Mouse (Mus musculus): ENCODE measurements around the gene Retreg1.

Retreg1 gene

GRCm38 (mm10) chr15:25828464-25828863, 14.5 kb upstream of the Retreg1 start:
- no peak for DNase-seq (ENCODE audit: extremely low spot score, low read depth, low spot score)

- no peak for DNase-seq (ENCODE audit: extremely low spot score, low read depth, low spot score)
Measured at GRCm38 (mm10) chr15:25830426-25830825, 12.6 kb upstream of the Retreg1 start.

GRCm38 (mm10) chr15:25834282-25834681, 8.7 kb upstream of the Retreg1 start:
- no peak for DNase-seq (ENCODE audit: extremely low spot score, low read depth, low spot score)

DNA sequence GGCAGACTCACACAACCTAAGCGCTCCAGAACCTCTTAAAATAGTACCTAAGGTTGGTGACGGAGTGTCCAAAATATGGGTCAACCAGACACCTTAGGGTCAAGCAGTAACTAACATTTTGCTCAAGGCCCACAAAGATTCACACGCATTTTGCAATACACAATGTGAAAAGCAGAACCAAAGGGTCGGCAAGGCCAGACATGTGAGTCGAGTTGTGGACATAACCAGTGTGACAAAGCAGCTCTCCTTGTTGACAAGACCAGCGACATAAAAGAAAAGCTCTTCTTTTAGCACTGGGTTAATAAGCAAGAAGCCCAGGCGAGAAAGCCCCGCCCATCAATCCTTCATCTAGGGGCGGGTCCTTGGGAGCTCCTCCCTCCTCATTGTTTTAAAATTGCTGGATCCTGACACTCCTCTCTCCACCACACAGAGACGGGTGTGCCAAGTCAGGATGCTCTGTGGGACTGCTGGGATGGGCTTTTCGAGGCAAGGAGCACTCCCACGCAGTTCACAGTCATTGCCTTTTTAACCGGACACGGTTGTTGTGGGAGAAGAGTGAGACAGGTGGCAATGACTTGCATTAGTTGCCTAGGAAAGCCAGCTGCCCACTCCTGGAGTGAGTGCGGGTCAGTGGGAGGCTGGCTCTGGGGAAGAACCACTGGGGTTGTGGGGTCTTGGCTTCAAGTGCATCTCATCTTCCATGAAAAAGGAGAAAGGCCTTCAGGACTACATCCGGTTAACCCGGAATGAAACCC, 7.9 kb upstream of the Retreg1 start:
- DNase-seq (ENCODE audit: extremely low spot score, low read depth, low spot score), result no peak

DNA sequence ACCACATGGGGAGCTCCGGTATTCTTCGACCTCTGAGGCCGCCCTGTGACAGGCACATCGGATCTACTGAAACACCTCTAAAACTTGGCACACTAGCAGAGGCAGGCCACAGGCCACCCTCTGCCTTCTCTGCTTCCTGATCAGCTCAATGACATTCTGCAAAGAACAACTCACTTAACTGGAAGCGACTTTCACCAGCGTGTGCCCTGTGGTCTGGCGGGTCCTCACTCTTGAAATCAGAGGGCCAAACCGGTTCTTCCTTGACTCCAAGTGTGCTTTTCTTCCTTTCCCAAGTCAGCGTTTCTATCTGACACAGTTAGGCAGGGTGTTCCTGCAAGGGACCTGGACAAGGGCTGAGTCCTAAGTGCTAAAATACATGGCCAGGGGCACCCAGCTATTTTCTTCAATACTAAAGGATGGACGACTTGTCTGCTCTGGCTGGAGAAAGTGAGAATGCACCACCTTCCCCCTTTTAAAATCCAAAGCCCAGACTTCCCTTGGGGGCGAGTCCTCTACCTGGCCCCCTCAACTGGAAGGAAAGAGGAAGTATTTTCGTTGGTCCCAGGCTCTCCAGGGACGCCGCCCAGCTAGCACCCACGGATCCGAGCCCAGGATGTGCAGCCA, 406 bp upstream of the Retreg1 start:
- no peak for DNase-seq (ENCODE audit: extremely low spot score, low read depth, low spot score)

- no peak for DNase-seq (ENCODE audit: extremely low spot score, low read depth, low spot score)
Measured at GRCm38 (mm10) chr15:25844013-25844570, 1.1 kb downstream of the Retreg1 start.

DNA sequence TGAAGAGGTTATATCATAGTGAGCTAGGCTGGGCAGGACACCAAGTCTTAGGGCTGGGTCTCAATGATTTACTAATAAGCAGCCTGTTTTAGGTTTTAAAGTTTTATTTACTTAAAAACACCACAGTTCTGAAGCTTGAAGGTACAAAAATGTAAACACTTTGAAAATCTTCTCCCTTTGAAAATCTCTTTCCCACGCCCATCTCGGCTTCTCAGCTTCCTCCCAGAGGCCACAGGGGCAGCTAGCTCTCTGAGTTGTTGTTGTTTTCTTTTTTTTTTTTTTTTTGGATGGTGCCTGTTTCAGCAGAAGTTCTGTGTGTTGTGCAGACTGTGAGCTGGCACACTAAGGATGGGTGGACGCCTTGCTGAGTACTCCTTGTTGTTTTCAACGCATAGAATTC, 1.8 kb downstream of the Retreg1 start:
- DNase-seq (ENCODE audit: extremely low spot score, low read depth, low spot score), result no peak

GRCm38 (mm10) chr15:25847576-25848168, 4.7 kb downstream of the Retreg1 start:
- no peak for DNase-seq (ENCODE audit: extremely low spot score, low read depth, low spot score)

DNA sequence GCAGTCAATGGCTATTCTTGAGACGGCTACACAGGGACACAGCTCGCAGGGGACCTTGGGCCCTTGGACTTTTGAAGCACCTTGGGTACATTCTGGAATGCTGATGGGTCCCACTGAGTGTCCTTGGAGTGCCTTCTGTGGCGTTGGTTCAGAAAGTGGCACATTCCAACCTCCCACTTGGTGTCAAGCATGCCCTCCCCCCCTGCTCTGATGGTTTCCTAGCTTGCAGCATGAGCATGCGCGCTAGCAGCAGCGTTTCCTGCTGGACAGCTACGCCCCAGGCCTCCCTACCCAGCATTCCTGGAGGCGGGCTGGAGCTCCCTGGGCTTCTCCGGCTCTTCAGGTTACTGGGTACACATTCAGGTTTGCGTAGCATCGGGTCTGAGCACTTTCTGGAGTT, 7.6 kb downstream of the Retreg1 start:
- DNase-seq (ENCODE audit: extremely low spot score, low read depth, low spot score), result no peak

GRCm38 (mm10) chr15:25854270-25854904, 11.4 kb downstream of the Retreg1 start:
- DNase-seq (ENCODE audit: extremely low spot score, low read depth, low spot score), result no peak

- no peak for DNase-seq (ENCODE audit: extremely low spot score, low read depth, low spot score)
Measured at GRCm38 (mm10) chr15:25858611-25859058, 15.7 kb downstream of the Retreg1 start.

DNA sequence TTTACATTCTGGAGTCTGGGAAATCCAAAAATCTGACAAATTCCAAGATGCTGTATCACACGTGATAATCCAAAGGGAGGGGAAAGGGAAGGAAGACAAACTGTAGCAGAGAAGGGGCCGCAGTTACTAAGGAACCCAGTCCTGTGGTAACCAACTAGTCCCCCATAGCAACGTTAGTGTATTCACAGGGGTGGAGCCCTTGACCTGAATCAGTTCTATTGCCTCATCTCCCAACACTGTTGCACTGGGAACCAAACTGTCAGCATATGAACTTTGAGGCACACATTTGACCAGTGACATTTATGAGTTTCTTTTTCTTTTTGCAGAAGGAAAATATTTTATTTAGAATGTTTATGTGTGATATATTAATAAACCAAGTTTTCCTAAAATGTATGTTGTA, 16.5 kb downstream of the Retreg1 start:
- DNase-seq (ENCODE audit: extremely low spot score, low read depth, low spot score), result no peak

GRCm38 (mm10) chr15:25861900-25862299, 18.9 kb downstream of the Retreg1 start:
- DNase-seq (ENCODE audit: extremely low spot score, low read depth, low spot score), result no peak

DNA sequence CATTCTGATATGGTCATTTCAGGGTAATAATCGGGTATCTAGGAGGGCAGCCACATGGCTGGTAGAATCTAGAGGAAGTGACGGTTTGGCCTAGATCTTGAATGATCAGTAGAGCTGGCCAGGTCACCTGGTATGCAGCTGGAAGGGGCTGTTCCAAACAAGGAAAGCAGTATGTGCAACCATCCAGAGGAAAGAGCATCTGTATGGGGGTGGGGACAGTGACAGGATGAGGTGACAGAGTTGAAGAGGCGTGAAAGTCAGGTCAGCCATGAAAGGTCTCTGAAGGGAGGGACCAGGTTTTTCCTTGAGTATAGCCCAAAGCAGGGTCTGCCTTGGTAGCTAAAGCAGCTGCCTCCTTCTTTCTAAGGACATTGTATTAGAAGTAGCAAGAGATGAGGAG, 22.6 kb downstream of the Retreg1 start:
- no peak for DNase-seq (ENCODE audit: extremely low spot score, low read depth, low spot score)

DNA sequence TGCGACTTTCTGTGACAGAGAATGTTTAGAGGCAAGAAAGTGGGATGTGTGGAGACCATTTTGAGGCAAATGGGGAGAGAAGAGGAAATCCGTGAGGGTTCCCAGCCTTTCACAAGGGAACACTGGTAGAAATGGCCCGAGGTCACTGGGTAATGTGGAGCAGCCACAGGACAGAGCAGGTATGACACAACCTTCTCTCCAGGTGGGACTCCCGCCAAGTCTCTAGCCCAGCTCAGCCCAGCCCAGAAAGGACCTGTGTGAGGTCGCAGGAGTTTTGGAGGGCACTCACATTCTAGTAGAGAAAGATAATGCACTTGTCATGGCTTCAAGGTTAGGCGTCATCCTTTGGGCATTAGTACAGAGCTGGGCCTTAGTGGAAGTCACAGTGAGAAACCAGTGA, 23.1 kb downstream of the Retreg1 start:
- no peak for DNase-seq (ENCODE audit: extremely low spot score, low read depth, low spot score)

- DNase-seq (ENCODE audit: extremely low spot score, low read depth, low spot score), result no peak
Measured at GRCm38 (mm10) chr15:25869129-25869528, 26.1 kb downstream of the Retreg1 start.

DNA sequence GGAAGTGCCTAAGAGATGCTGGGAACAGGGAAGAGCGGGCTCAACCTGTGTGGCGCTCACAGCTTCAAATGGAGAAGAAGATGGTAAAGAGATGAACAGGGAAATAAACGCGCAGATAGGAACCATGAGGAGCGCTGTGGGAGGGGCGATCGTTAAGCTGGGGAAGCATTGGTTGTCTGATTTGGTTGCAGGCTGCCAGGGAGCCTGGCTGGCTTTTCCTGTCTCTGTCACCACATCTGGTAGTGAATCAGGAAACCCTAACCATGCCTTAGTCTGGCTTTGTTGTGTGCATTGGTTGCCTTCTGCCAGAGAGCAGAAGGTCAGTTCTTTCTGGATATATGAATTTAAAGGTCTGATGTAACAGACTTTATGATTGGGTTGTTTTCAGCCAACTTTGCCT, 28.5 kb downstream of the Retreg1 start:
- no peak for DNase-seq (ENCODE audit: extremely low spot score, low read depth, low spot score)

GRCm38 (mm10) chr15:25872118-25872517, 29.1 kb downstream of the Retreg1 start:
- DNase-seq (ENCODE audit: extremely low spot score, low read depth, low spot score), result no peak

GRCm38 (mm10) chr15:25872657-25873056, 29.7 kb downstream of the Retreg1 start:
- no peak for DNase-seq (ENCODE audit: extremely low spot score, low read depth, low spot score)

DNA sequence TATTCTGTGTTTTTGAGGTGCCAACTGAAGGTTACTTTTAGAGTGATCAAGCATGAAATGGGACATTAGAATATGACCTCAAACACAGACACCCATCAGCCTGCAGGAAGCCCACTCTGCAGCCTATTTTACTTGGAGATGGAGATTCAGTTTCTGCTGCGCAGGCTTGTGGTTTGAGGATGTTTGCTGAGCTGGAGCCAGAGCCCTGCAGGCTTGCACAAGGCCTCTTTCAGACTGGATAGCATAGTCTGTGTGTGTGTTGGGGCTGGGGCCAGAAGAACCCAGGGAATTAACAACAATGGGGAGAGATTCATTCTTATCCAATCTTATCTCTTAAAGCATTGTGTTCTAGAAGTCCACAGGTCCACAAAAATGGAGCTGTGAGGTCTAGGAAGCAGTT, 30.6 kb downstream of the Retreg1 start:
- DNase-seq (ENCODE audit: extremely low spot score, low read depth, low spot score), result no peak

DNA sequence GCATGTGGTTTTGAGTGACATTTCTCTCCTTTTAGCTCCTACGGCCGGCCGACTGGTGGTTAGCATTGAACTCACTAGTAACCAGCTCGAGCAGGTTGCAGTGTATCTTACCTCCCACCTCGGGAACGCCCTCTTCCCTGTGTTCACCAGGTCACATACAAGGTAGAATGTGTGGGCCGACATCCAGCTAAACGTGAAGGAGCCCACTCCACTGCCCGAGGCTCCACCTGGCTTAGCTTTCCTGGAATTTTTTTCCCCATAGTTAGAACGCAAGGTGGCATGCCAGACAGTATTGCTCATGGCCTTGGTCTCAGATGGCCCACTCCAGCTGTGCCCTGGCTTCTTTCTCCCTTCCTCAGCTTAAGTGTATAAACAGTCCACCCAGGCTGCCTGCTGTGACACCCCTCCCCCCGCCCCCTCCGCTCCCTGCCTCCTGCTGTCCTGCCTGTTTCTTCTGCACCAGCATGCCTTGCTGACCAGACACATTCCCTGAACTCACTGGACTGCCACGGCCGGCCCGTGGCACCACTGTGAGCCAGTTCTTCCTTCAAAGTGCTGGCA, 33.7 kb downstream of the Retreg1 start:
- no peak for DNase-seq (ENCODE audit: extremely low spot score, low read depth, low spot score)

Data from hindlimb bud, embryonic 11.5 days (tissue).